Mouse (Mus musculus): ENCODE data around the gene Stk32c. TPM values are rescaled to one million over a fixed set of nuclear protein-coding genes. Genes with fewer than 3 reads are reported as not detected.

Gene Stk32c
- total and polyA plus RNA-seq, 3 experiments, result 0.21 TPM; not detected in 2

DNA sequence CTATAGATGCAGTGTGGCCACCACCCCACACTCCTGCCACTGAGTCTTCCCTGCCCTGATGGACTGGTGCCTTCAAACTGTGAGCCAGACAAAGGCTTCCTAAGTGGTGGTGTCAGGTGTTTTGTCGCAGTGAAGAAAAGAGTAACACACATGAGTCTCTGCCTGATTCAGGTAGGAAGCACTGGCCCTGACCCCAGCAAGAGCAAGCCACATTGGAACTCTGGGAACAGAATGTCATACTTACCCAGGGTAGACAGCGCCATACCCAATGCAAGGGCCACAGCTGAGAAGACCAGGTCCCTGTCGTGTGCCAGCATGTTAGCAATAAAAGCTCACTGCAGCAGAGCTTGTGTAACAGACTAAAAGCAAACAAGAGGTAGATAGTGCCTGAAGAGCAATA is 33.0 kb downstream of the Stk32c start:
- no peak overlapping the region for H3K4me3 ChIP-seq (ENCODE audit: control insufficient read depth in 1 of 2, insufficient read depth in 1 of 2, low read depth in 2 of 2, low read length in 2 of 2)
- no peaks in the 10 kb centered on the region for H3K4me1 ChIP-seq (ENCODE audit: control insufficient read depth in 1 of 2, insufficient read depth in 2 of 2, low read length in 2 of 2)
- H3K9me3 ChIP-seq (replicated peaks; ENCODE audit: insufficient read depth, low read length), result no peaks in the 10 kb centered on the region
- H3K27me3 ChIP-seq (ENCODE audit: control insufficient read depth in 1 of 2, insufficient read depth in 2 of 2, low read length in 2 of 2), result no peaks in the 10 kb centered on the region
- DNase-seq (ENCODE audit: low read depth, low spot score), result no peak
- no peak overlapping the region for H3K27ac ChIP-seq (ENCODE audit: control insufficient read depth, low read depth, low read length)
- H3K79me2 ChIP-seq (ENCODE audit: control insufficient read depth, insufficient read depth, low read length, poor library complexity), result no peaks in the 10 kb centered on the region
- TF ChIP-seq RCOR1 (IDR thresholded peaks at IDR 0.05; ENCODE audit: low read depth, low read length) (no peak), MAZ (IDR thresholded peaks at IDR 0.05; ENCODE audit: low read depth, low read length) (no peak), MEF2A (IDR thresholded peaks at IDR 0.05; ENCODE audit: extremely low read depth, insufficient replicate concordance, low read depth, low read length, poor library complexity, severe bottlenecking) (no peak), NRF1 (IDR thresholded peaks at IDR 0.05; ENCODE audit: insufficient read depth, low read depth, low read length, poor library complexity, severe bottlenecking) (no peak), ZMIZ1 (IDR thresholded peaks at IDR 0.05; ENCODE audit: low read depth, low read length) (no peak), USF1 (IDR thresholded peaks at IDR 0.05; ENCODE audit: low read depth, low read length) (no peak), HCFC1 (IDR thresholded peaks at IDR 0.05; ENCODE audit: low read depth, low read length) (no peak), E2F4 (IDR thresholded peaks at IDR 0.05; ENCODE audit: borderline replicate concordance, low read depth, low read length) (no peak), ZNF384 (IDR thresholded peaks at IDR 0.05; ENCODE audit: low read depth, low read length) (no peak), EP300 (IDR thresholded peaks at IDR 0.05; ENCODE audit: low read depth in 1 of 2, low read length in 2 of 2) (no peak), POLR2A (IDR thresholded peaks at IDR 0.05; ENCODE audit: control insufficient read depth in 1 of 2, insufficient read depth in 1 of 2, low read depth in 1 of 2, low read length in 2 of 2, poor library complexity in 1 of 2) (no peak), ELF1 (IDR thresholded peaks at IDR 0.05; ENCODE audit: low read depth, low read length) (no peak), MYB (IDR thresholded peaks at IDR 0.05; ENCODE audit: low read depth, low read length) (no peak), TBP (IDR thresholded peaks at IDR 0.05; ENCODE audit: low read depth, low read length) (no peak), TAL1 (IDR thresholded peaks at IDR 0.05; ENCODE audit: low read length) (no peak), TCF12 (IDR thresholded peaks at IDR 0.05; ENCODE audit: low read depth, low read length) (no peak), POLR2AphosphoS5 (IDR thresholded peaks at IDR 0.05; ENCODE audit: borderline replicate concordance, low read depth, low read length) (no peak)
- H3K36me3 ChIP-seq (ENCODE audit: control insufficient read depth in 1 of 2, insufficient read depth in 2 of 2, low read length in 2 of 2), result no peaks in the 10 kb centered on the region
- H3K9ac ChIP-seq (ENCODE audit: control insufficient read depth, low read depth, low read length, poor library complexity, severe bottlenecking), result no peak overlapping the region

DNA sequence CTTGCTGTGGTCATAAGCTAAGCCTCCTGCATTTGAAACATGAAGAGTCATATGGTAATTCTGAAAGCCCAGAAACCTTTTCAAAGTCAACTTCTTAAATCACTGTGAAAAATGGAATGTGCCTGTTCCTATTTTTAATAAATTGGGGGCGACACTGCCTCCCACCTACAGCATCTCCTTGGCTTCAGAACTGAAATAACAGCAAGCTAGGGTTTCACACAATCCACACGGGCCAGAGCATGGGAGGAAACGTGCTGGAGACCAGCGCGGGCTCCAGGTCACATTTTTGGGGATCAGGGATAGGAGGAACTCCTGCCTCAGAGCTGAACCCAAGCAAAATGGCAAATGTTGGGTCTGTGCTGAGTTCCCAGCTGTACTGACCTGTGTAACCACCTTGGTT is 33.8 kb downstream of the Stk32c start:
- TF ChIP-seq TAL1 (IDR thresholded peaks at IDR 0.05; ENCODE audit: low read length) (no peak), BHLHE40 (IDR thresholded peaks at IDR 0.05; ENCODE audit: borderline replicate concordance, low read depth, low read length) (no peak), CTCF (IDR thresholded peaks at IDR 0.05 in 2 of 3, conservative IDR thresholded peaks at IDR 0.05 in 1 of 3; ENCODE audit: control insufficient read depth in 1 of 3, insufficient read depth in 1 of 3, low read depth in 2 of 3, low read length in 3 of 3, poor library complexity in 1 of 3, severe bottlenecking in 1 of 3) (no peak), POLR2A (IDR thresholded peaks at IDR 0.05; ENCODE audit: control insufficient read depth in 1 of 2, insufficient read depth in 1 of 2, low read depth in 1 of 2, low read length in 2 of 2, poor library complexity in 1 of 2) (no peak), MYB (IDR thresholded peaks at IDR 0.05; ENCODE audit: low read depth, low read length) (no peak), POLR2AphosphoS2 (IDR thresholded peaks at IDR 0.05; ENCODE audit: low read length) (no peak), MEF2A (IDR thresholded peaks at IDR 0.05; ENCODE audit: extremely low read depth, insufficient replicate concordance, low read depth, low read length, poor library complexity, severe bottlenecking) (no peak), KAT2A (conservative IDR thresholded peaks at IDR 0.05; ENCODE audit: low read depth, low read length) (no peak), USF1 (IDR thresholded peaks at IDR 0.05; ENCODE audit: low read depth, low read length) (no peak), TCF12 (IDR thresholded peaks at IDR 0.05; ENCODE audit: low read depth, low read length) (no peak), NELFE (IDR thresholded peaks at IDR 0.05; ENCODE audit: low read depth, low read length) (no peak), CHD1 (IDR thresholded peaks at IDR 0.05; ENCODE audit: low read depth, low read length) (no peak), RAD21 (IDR thresholded peaks at IDR 0.05; ENCODE audit: low read depth, low read length) (no peak)
- no peak for DNase-seq (ENCODE audit: low read depth, low spot score)
- H3K27me3 ChIP-seq (ENCODE audit: control insufficient read depth in 1 of 2, insufficient read depth in 2 of 2, low read length in 2 of 2), result no peaks in the 10 kb centered on the region

More for the DNA sequence above, 33.8 kb downstream of the Stk32c start:
- Histone ChIP-seq H3K27ac (ENCODE audit: control insufficient read depth, low read depth, low read length) (no peak overlapping the region), H3K9me3 (replicated peaks; ENCODE audit: insufficient read depth, low read length) (no peaks in the 10 kb centered on the region), H3K36me3 (ENCODE audit: control insufficient read depth in 1 of 2, insufficient read depth in 2 of 2, low read length in 2 of 2) (no peaks in the 10 kb centered on the region), H3K79me2 (ENCODE audit: control insufficient read depth, insufficient read depth, low read length, poor library complexity) (no peaks in the 10 kb centered on the region), H3K4me3 (ENCODE audit: control insufficient read depth in 1 of 2, insufficient read depth in 1 of 2, low read depth in 2 of 2, low read length in 2 of 2) (no peak overlapping the region), H3K9ac (ENCODE audit: control insufficient read depth, low read depth, low read length, poor library complexity, severe bottlenecking) (no peak overlapping the region), H3K4me1 (ENCODE audit: control insufficient read depth in 1 of 2, insufficient read depth in 2 of 2, low read length in 2 of 2) (no peaks in the 10 kb centered on the region)

Measured in MEL (cell line).